Mouse (Mus musculus) heart, adult 2 months (tissue): ENCODE measurements around the gene Col6a2. TPM values are rescaled to one million over a fixed set of nuclear protein-coding genes. Genes with fewer than 3 reads are reported as not detected.

Experiments used
- DNase-seq, 2 experiments: peaks; one replicate each; pipeline ENCODE4 v3.0.0; 2021
- H3K27ac ChIP-seq: fragments of 200-600 bp; 2 replicates; pipeline ENCODE4 v1.8.1; 2022
- H3K27me3 ChIP-seq: fragments of 200-500 bp; 2 replicates; pipeline ENCODE4 v1.6.1; 2012; ENCODE audit warnings: mild to moderate bottlenecking, low read length, inconsistent platforms, mixed read lengths; ENCODE audit not compliant: control insufficient read depth, insufficient read depth
- H3K36me3 ChIP-seq: fragments of 200-500 bp; 2 replicates; pipeline ENCODE4 v1.6.1; 2012; ENCODE audit warnings: low read length, inconsistent platforms; ENCODE audit not compliant: control insufficient read depth, insufficient read depth
- H3K4me1 ChIP-seq: fragments of 200-500 bp; 2 replicates; pipeline ENCODE4 v1.6.1; 2011; ENCODE audit warnings: low read length; ENCODE audit not compliant: control insufficient read depth, insufficient read depth
- H3K4me3 ChIP-seq: fragments of 200-600 bp; 2 replicates; pipeline ENCODE4 v1.8.1; 2022
- H3K79me2 ChIP-seq: fragments of 200-500 bp; replicated peaks from 2 replicates; pipeline ENCODE4 v1.6.1; 2012; ENCODE audit warnings: mild to moderate bottlenecking, inconsistent platforms, low read length, moderate library complexity, mixed read lengths; ENCODE audit not compliant: control insufficient read depth, insufficient read depth
- H3K9ac ChIP-seq: fragments of 200-500 bp; 2 replicates; pipeline ENCODE4 v1.6.1; 2012; ENCODE audit warnings: low read depth, mild to moderate bottlenecking, control low read depth, inconsistent platforms, low read length, mixed read lengths
- CTCF ChIP-seq: fragments of 200-600 bp; IDR thresholded peaks from 2 replicates; pipeline ENCODE4 v1.8.1; 2022; ENCODE audit warnings: antibody characterized with exemption, mild to moderate bottlenecking, moderate library complexity
- EP300 ChIP-seq: fragments of 200-500 bp; IDR thresholded peaks from 2 replicates; pipeline ENCODE4 v1.6.1; 2011; ENCODE audit warnings: low read depth, low read length, control low read depth; ENCODE audit not compliant: insufficient read depth
- POLR2A ChIP-seq: fragments of 200-500 bp; IDR thresholded peaks from 2 replicates; pipeline ENCODE4 v1.6.1; 2011; ENCODE audit warnings: mild to moderate bottlenecking, low read depth, low read length, control low read depth; ENCODE audit not compliant: insufficient read depth
- WGBS: fragments of 180-500 bp; shearing (Covaris S2); methylation state at CpG from one replicate; pipeline ENCODE4 v1.1.7; 2018; 5-methylcytosine and 5-hydroxymethylcytosine counted together
- intact Hi-C: fragments of 180-260 bp; cut with DNase I; formaldehyde crosslinking; loops from one replicate; pipeline ENCODE4 v1.15.1; 2025
- polyA plus RNA-seq: library from polyadenylated mRNA; depleted of rRNA; stranded (reverse); fragments of >200 nt; gene quantifications from 2 replicates; pipeline ENCODE4 v1.2.3, GENCODE M21; 2012
- total RNA-seq, 2 experiments: library from RNA; stranded (reverse); gene quantifications; 2 replicates each; pipeline ENCODE4 v1.2.3; 2021

Col6a2 gene
- total and polyA plus RNA-seq, 3 experiments: 36.0 to 70.2 (median 65.5) TPM

GRCm38 (mm10) chr10:76576920-76577319, 46.5 kb downstream of the Col6a2 start:
- Histone ChIP-seq H3K9ac (no peak overlapping the region), H3K27me3 (no peaks in the 10 kb centered on the region), H3K4me1 (no peaks in the 10 kb centered on the region), H3K79me2 (no peaks in the 10 kb centered on the region), H3K4me3 (no peak overlapping the region), H3K36me3 (no peaks in the 10 kb centered on the region), H3K27ac (no peak overlapping the region)
- DNase-seq: no peak
- WGBS: 68% methylated on average over 7 of the region's 7 CpGs
- no peak for TF ChIP-seq CTCF
- intact Hi-C loops: no loop called here

DNA sequence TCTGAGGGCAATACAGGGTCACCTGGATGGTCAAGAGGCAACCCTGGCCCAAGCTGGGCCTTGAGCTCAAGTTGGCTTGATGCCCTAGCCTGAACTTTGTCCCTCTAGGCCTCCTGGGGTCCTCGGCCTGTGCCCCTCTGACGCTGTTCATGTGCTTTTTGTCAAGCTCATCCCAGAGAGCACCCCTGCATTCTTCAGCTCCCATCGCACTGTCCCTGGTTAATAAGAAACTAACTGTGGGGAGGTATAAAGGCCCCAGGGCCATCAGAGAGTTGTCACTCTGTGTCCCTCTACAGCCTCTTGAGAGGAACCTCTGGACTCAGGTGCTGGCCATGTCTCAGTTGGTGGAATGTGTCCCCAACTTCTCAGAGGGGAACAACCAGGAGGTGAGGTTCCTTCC, 48.1 kb downstream of the Col6a2 start, which contains the start of gene Ftcd:
Gene Ftcd (plus strand): TSS at position 275 of the 400 bp plus-strand sequence.
- Histone ChIP-seq H3K36me3 (no peaks in the 10 kb centered on the region), H3K4me1 (no peaks in the 10 kb centered on the region), H3K27me3 (no peaks in the 10 kb centered on the region), H3K27ac (no peak within 1 kb of the TSS), H3K9ac (no peak within 1 kb of the TSS), H3K79me2 (no peaks in the 10 kb centered on the region), H3K4me3 (no peak within 1 kb of the TSS)
- intact Hi-C loops: no loop called here
- TF ChIP-seq EP300 (no peak), CTCF (no peak), POLR2A (no peak)
- WGBS: 88% methylated on average over 3 of the region's 3 CpGs
- DNase-seq: no peak

GRCm38 (mm10) chr10:76572151-76572550, 51.3 kb downstream of the Col6a2 start:
- TF ChIP-seq POLR2A (no peak), EP300 (no peak), CTCF (no peak)
- H3K27me3 ChIP-seq: no peaks in the 10 kb centered on the region
- H3K79me2 ChIP-seq: no peaks in the 10 kb centered on the region
- no peak overlapping the region for H3K9ac ChIP-seq
- H3K27ac ChIP-seq: no peak overlapping the region
- no peaks in the 10 kb centered on the region for H3K36me3 ChIP-seq
- 62% methylated on average over 3 of the region's 3 CpGs for WGBS
- intact Hi-C loops: no loop called here
- no peak for DNase-seq
- no peak overlapping the region for H3K4me3 ChIP-seq
- no peaks in the 10 kb centered on the region for H3K4me1 ChIP-seq

DNA sequence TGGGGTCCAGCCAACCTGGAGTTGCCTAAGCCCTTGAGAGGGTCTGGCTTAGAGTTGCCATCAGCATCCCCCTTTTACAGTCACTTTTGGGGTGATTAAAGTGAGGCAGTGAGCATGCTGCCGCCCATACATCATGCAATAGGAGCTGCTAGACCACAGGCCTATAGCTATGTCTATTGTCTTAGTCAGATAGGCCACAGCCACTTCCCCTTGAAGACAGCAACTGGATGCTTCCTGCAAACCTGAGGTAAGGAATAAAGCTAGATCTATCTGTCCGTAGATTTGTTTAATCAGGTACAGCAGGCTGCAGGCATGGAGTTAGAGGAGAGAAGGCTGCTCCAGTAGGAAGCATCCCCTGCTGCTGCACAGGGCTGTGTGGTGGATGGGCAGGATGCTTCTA, 52.4 kb downstream of the Col6a2 start:
- TF ChIP-seq POLR2A (no peak), EP300 (no peak), CTCF (no peak)
- intact Hi-C loops: no loop called here

GRCm38 (mm10) chr10:76569996-76570685, 53.3 kb downstream of the Col6a2 start:
- Histone ChIP-seq H3K4me1 (no peaks in the 10 kb centered on the region), H3K27me3 (no peaks in the 10 kb centered on the region), H3K9ac (no peak overlapping the region), H3K79me2 (no peaks in the 10 kb centered on the region), H3K36me3 (no peaks in the 10 kb centered on the region), H3K4me3 (no peak overlapping the region), H3K27ac (no peak overlapping the region)
- intact Hi-C loops: no loop called here
- TF ChIP-seq POLR2A (no peak), CTCF (no peak), EP300 (no peak)
- no peak for DNase-seq
- WGBS: 93% methylated on average over 22 of the region's 22 CpGs

More for the DNA sequence above, 52.4 kb downstream of the Col6a2 start:
- H3K79me2 ChIP-seq: no peaks in the 10 kb centered on the region
- H3K4me3 ChIP-seq: no peak overlapping the region
- H3K27me3 ChIP-seq: no peaks in the 10 kb centered on the region
- DNase-seq: no peak
- no peaks in the 10 kb centered on the region for H3K4me1 ChIP-seq
- H3K27ac ChIP-seq: no peak overlapping the region
- H3K36me3 ChIP-seq: no peaks in the 10 kb centered on the region
- H3K9ac ChIP-seq: no peak overlapping the region
- 80% methylated on average over 2 of the region's 2 CpGs for WGBS

DNA sequence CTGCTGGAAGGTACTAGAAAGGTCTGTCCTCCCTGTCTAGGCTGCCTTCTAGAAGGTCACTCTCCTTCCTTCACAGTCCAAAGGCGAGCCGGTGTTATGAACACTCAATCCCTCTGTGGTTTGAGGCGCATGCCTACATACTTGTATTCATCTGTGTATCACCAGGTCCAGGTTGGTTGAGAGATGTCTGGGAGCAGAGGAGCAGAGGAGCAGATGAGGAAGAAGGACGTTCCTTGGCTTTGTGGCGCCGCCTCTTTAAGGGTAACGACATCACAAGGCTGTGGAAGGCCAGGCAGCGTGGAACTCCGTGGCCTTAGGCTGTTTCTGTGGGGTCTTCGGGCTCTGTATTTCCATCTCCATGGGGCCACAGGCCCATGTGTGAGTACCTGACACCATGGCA, 61.5 kb downstream of the Col6a2 start, which contains the start of gene Spatc1l:
Gene Spatc1l (plus strand): TSS at position 301 of the 400 bp plus-strand sequence.
- Histone ChIP-seq H3K27ac (no peak within 1 kb of the TSS), H3K9ac (no peak within 1 kb of the TSS), H3K79me2 (no peaks in the 10 kb centered on the region), H3K36me3 (no peaks in the 10 kb centered on the region), H3K4me3 (no peak within 1 kb of the TSS), H3K4me1 (no peaks in the 10 kb centered on the region), H3K27me3 (no peaks in the 10 kb centered on the region)
- DNase-seq: no peak
- intact Hi-C loops: no loop called here
- no peak for TF ChIP-seq EP300
- WGBS: 87% methylated on average over 10 of the region's 10 CpGs

DNA sequence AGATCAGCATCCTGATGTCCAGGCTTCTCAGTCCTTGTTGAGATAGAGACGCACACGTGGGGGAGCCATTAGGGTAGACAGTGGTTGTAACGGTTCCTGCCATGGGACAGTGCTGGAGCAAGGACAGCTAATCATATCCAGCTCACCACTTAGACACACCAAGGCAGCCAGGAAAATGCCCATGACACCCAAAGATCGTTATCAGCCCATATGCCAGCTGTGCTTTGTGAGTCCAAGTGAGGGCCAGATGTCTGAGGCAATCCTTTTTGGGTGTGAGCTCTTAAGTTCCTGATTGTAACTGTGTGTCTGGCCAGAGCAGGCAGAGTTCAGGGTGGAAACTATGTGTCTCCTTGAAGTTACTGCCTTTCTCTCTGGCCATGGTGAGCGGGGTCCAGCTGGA, 69.4 kb downstream of the Col6a2 start:
- H3K27ac ChIP-seq: no peak overlapping the region
- TF ChIP-seq EP300: no peak
- TF ChIP-seq CTCF: no peak
- no peak for TF ChIP-seq POLR2A
- 87% methylated on average over 5 of the region's 5 CpGs for WGBS
- H3K4me1 ChIP-seq: no peaks in the 10 kb centered on the region
- H3K27me3 ChIP-seq: no peaks in the 10 kb centered on the region
- H3K36me3 ChIP-seq: no peaks in the 10 kb centered on the region
- DNase-seq: no peak
- H3K9ac ChIP-seq: no peak overlapping the region
- H3K4me3 ChIP-seq: no peak overlapping the region
- intact Hi-C loops: no loop called here
- H3K79me2 ChIP-seq: no peaks in the 10 kb centered on the region
